Mouse (Mus musculus) kidney, adult 8-10 months (tissue): ENCODE results near the gene Fgfr2.
"Not testable (repeated sequence)": the region's sequence is repeated elsewhere in the genome, so short reads cannot be mapped to it uniquely, and the experiment has no call there.

Experiments used
- DNase-seq, 2 experiments: peaks; one replicate each; pipeline ENCODE4 v3.0.0; 2022

Gene Fgfr2

DNA sequence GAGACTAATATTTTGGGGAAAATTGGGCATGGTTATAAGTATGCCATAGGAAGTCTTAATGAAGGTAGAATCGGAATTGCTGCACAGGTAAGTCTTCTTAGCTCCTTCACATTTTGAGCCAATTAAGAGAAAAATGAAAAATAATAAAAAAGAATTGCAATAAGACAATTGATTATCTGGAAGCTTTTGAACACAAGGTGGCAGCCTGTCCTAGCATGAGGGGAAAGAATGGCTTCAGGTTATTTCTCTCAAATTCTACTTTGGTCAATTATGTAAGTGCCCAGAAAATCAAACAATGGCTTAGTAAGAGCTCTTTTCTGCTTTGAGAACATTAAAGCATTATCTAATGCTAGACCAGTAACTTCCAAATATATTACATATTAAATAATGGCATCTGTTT is 1688.9 kb downstream of the Fgfr2 start:
- no peak for DNase-seq

DNA sequence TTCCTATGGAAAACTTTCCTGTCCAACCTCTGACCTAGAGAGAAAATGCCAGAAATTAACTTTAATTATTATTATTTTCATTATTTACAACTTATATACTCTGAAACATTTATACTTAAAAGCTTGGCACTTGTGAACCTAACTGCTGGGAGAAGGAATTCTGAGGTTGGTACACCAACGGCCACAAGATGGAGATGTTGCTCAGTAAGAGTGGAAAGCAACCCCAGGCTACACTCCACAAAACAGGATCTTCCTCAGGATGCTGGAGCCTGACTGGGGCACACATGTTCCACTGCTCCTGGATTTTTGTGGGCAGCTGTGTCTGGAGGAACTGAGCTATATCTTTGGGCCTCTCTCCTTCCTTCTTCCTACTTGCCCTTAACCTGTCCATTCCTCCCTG is 1690.9 kb downstream of the Fgfr2 start:
- DNase-seq = peak in 1 of 2 experiments; percentile 29

DNA sequence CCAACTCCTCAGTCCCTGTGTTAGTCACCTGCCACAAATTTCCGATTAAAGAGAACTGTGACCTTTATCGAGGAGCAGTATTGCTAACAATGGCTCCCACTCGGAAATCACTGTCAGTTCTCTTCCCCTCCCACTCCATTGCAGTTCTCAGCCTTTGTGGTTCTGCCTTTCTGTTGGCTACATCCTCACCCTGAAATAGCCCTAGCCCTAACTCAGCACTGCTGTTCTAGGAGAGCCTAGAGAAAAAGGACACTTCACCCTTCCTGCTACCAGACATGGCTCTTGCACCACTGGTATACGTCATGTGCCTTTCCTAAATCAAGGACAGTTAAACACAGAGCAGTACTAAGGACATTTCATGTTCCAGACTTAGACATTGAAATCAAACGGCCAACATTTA is 1695.8 kb downstream of the Fgfr2 start:
- no peak for DNase-seq

DNA sequence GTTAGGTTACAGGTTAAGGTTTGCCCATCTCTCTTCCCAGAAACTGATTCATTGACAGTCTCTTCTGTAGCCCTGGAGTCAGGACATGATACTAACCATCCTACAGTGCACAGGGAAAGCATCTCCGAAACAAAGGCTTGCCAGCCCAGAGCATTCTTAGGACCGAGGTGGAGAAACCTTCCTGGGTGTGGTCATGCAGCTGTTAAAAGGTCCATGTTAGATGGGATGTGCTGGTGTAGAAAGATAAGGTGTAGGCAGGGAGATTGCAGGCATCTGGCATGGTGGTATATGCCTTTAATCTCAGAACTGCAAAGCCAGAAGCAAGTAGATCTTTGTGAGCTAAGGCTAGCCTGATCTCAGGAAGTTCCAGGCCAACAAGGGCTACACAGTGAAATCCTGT is 1698.2 kb downstream of the Fgfr2 start:
- DNase-seq = no peak

DNA sequence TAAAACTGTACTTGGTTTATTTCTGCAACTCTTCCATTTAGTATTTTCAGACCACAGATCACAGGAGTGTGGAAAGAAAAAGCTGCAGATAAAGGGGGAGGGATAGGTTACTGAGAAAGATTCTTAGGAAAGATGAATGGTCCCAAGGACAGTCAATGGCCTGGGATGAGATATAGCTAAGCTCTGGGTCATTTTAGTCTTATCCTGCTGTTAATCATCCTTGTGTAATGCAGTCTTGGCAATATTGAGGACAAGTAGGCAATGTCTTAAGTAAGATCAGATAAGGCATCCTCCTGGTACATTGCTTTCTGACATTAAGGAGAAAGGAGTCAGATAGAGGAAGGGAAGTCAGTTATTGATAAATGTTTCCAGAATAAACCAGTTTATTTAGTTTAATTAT is 1705.5 kb downstream of the Fgfr2 start:
- no peak for DNase-seq

DNA sequence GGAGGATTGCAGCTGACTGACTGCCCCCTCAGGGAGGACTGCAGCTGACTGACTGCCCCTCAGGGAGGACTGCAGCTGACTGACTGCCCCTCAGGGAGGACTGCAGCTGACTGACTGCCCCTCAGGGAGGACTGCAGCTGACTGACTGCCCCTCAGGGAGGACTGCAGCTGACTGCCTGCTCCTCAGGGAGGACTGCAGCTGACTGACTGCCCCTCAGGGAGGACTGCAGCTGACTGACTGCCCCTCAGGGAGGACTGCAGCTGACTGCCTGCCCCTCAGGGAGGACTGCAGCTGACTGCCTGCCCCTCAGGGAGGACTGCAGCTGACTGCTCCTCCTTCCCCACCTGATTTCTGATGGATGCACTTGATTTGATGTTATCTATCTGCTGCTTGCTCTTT is 1706.4 kb downstream of the Fgfr2 start:
- DNase-seq = not testable (repeated sequence)

DNA sequence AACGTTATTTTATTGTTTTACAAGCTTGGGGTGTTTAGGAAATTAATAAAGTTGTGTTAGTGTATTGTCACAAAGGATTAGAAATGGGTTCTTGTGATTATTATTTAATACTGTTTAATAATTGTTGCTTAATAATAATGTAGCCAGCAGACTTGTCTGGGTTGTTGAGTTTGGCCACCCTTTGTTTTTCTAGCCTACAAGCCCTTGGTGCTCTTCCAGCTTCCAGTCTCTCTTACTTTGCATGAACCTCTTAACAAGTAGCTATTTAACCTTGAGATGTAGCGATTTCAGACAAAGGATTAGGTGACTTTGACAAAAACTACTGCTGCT is 1711.2 kb downstream of the Fgfr2 start:
- no peak for DNase-seq

DNA sequence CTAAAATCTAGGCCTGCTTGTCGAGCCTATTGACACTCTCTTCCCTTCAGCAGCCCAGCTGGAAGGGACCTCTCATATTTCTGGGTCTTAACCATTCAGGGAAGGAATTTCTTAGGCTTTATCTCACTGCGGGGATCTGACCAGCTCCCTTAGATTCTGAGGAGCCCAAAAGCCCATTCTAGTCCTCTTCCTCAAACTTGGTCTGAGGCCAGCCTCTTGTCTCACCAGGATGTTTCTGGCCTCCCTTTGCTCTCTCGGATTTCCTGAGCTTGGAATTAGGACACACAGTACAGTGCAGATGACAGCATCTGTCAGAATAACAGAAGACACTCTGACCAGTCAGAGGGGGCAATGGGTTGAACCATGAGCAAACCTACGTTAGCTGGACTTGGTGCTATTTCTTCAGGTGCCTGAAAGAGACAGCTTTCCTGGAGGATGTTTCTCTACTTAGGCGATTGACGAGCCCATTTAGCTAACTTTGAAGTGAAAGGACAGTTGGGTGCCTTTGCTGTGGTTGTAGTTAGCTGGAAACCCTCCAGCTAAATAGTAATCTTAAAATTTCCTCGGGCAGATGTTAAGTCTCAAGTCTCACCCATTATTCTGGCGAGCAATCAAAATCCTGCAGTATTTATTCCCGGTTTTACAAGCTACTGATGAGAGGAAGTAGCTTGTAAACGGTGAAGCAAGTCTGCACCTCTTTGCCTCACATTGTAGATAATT is 1711.8 kb downstream of the Fgfr2 start:
- DNase-seq = peak in 1 of 2 experiments; percentile 37

DNA sequence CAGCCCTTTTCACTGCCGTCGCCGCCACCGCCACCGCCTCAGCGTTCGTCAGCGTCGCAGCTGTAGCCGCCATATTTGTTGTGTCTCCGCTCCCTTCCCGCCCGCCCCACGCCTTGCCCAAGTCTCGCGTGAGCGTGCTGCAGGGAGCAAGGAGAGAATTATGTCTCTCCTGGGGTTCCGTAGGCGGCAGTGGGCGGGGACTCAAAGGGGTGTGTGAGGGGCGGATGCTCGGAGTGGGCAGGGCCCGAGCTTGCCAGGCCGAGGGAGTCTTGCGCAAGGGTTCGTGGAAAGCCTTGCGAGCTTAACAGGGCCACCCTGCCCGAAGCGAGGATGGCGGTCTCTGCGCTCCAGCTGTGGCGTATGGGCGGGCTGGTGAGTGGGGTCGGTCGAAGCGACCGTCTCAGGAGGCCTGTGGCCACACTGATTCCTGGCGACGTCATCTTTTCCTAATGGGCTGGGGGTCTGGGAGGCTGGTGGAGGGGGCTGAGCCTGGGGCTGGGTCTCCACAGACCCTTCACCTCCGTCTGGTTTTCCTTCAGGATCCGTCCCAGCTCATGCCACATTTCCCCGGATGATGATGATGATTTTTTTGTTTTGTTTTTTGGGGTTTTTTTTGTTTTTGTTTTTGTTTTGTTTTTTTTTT is 1712.6 kb downstream of the Fgfr2 start, which contains the start of the genes Ikzf5 and Acadsb:
Ikzf5 (minus strand) TSS at position 106 of the 643 bp plus-strand sequence.
Acadsb (plus strand) TSS at position 186 of the 643 bp plus-strand sequence.
- peak; percentile 99 to 100 for DNase-seq

DNA sequence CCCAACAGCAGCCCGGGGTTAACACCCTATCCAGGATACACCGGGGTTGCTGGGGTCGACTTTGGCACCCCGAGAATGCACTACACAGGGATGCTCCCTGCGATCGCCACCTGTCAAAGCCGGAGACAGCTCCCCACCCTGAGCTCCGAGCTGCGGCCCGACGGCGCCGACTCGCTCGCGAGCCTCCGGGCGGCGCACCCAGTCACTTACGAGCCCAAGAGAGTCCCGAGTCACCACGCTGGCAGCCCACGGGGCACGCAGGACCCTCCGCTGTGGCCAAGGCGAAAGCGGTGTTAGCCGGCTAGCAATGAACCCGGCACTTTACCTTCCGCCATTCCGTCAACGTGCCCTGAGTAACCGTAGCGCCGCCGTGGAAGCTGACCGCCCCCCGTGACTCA is 1713.2 kb downstream of the Fgfr2 start:
- no peak for DNase-seq

DNA sequence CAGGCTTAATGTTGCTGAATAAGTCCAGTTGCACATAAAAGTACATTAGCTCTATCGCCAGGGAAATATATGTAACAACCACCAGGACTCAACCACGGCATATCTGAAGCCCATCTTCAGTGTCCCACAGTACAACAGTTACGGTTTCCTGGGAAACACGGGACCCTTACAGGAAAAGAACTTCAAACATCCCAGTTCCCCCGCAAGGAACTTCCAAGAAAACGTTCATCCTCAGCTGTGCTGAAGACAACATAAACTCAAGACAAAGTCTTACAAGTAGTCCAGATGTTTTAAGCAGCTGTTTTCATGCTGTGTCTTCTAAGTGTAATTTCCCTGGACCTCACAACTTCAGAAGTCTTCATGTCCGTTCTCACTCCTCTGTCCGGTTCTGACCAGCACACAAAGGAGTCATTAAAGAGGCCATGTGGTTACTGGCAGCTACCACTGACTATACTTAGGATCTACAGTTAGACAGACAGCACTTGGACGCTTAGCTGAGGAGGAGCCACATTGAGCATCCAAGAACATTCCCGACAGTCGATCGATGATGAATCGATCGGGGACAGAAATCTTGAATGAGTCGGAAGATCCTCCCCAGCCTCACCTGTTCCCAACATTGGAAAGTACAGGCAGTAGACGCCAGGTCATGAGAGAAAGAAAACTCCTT is 1713.7 kb downstream of the Fgfr2 start:
- DNase-seq = peak in 1 of 2 experiments; percentile 15

DNA sequence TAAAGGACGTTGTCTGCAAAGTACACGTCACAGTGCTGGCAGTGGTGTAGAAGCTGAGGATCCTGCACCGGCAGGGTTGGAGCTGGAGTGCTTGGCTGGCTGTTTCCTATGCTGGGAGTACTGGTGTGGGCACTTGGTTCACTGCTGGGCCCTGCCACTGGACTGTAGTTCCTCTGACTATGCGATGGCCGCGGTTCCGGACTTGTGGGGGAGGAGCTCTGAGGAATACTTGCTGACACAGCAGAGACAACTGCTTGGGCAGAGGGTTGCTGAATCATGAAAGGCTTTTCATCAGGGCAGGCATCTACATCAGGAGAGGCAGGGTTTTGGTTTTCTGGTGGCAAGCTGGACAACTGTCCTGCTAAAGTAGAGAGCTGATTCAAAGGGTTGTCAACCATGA is 1731.4 kb downstream of the Fgfr2 start:
- DNase-seq = not testable (repeated sequence)

DNA sequence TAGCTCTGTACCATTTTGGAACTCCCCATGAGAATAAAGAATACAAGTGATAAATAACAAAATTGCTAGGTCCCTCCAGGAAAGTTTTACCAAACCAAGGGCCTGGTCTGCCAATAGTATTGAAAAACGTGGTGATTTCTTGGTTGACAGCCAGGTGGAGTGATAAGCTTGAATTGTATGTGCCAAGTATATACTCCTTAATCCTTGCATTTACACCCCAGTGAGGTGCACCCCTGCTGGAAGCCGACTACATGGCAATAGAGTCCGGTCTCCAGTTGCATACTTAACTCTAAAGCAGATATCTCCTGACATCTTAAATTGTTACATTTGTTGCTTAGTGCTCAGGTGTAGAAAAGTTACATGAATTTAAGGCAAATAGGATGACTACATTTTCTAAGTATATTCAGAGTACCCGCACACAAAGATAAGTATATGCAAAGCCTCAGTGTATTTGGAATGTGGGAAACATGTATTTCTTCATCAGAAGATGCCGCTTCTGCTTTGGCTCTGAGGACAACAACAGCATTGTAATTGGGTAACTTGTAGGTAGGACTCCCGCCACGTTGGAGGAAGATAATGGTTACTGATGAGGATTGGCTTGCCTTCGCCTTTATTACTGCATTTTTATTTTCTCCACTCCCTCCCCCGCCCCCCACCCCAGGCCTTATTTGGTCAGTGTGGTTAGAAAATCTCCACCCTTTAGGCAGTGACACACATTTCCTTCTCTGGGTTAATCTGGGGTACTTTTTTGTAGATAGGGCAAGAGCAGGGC is 1751.1 kb downstream of the Fgfr2 start:
- DNase-seq = no peak

DNA sequence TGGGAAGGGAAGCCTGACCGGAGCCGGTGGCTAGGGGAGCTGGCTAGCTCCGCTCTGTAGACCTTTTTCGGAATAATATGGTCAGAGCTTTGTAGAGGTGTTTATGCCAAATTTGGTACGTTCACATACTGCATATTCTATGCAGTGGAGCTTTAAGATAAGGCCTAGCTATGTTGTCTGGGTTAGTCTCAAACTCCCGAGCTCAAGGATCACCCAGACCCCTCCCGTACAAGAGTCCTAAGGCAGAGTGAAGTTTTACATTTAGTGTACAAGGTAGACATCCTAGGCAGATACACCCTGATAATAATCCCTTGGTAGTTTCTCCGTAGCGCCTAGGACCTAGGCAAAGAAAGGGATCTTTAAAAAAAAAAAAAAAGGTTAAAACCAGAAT is 1751.7 kb downstream of the Fgfr2 start:
- DNase-seq = no peak

DNA sequence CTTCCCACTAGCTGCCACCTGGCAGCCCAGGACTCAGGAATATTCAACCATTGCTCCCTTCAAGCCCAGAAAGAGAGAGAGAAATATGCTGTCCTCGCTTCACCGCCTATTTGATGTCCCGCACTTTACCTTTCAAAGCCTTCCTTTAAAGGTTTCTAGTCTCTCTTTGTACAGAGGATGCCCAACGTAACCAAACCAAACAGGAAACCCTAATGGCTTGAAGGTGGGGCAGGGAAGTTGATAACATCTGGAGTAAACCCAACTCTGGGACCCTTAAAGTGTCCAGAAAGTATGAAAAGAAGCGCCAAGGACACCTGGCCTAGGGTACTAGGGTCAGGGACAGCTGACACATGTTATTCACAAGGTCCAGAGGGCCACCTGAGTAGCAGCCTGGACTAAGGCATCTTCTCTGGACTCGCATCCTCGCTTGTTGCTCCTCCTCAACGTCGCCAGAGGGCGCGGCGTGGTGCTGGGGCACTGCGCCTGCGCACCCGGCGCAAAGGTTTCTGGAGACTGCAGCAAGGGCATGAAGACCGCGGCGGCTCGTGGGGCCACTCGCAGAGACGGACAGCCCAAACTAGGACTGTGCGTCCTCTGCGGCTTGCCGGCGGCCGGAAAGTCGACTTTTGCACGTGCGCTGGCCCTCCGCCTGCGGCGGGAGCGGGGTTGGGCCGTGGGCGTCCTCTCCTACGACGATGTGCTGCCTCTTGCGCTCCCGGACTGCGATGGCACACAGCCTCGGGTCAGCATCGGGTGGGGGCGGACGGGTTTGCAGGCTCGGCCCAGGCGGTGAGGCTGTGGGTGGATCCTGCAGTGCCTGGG is 1752.3 kb downstream of the Fgfr2 start, which contains the start of gene Pstk:
Pstk (plus strand) TSS at position 494 of the 822 bp plus-strand sequence.
- peak; percentile 87 to 88 for DNase-seq

DNA sequence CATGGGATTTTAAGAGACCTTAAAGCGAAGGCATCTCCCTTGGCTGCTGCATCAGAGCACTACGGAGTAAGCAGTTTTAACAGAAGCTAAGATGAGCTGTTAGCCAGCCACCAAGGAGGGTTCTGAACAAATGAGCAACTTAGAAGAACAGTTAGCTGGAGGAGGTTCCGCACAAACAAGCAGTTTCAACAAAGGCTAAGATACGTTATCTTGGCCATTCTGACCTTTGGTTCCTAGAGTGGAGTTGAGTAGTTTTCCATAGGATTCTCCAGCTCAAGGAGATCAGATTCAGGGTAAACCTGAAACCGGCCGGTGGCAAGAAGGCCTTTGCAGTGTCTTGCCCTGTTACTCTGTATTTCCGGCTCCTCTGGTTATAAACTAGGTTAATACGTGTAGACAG is 1759.0 kb downstream of the Fgfr2 start:
- no peak for DNase-seq

DNA sequence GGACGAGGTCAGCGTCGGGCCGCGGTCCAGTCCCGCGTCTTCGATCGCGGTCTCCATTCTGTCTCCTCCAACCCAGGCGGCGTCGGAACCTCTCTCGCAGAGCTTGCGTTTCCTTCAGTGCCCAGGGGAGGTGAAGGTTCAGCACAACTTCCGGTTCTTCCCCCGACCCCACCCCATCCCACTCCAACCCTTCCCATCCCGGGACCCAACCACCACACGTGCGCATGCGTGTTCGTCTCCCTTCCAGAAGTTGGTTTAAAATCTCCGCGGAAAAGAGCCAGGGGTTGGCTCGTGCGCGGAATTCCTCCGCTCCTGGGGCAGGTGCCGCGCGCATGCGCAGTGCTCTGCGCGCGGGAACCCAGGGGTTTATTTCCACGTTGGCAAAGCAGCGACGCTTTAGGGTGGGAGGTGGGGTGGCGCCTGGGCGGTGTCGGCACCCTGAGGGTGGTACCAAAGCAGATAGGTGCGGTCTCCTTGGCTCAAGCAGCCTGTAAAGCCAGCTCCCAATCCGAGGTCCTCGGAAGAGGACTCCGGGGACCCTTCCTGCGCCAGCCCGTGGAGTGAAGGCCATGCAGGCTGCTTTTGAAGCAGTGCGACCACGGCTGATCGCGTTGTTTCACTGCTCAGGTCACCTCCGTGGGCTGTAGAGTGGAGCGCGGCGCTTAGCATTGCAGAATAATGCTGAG is 1760.4 kb downstream of the Fgfr2 start, which contains the start of gene 2310057M21Rik:
2310057M21Rik (minus strand) TSS at position 145 of the 686 bp plus-strand sequence.
- DNase-seq = peak; percentile 95 to 97

DNA sequence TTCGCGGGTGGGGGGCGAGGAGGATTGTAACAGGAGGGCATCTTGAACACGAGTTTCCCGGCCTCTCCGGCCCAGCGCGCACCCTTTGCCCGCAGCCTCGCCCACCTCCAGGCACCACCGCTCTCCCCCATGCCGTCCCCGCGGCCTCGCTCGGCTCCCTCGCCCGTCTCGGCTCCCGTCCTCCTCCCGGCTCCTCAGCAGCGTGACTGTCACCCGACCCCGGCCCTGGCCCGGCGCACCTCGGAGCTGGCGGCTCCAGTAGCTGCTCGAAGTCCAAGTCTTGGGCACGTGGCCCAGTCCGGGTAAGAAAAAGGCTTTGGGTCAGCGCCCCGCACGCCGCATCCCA is 1760.9 kb downstream of the Fgfr2 start:
- no peak for DNase-seq

DNA sequence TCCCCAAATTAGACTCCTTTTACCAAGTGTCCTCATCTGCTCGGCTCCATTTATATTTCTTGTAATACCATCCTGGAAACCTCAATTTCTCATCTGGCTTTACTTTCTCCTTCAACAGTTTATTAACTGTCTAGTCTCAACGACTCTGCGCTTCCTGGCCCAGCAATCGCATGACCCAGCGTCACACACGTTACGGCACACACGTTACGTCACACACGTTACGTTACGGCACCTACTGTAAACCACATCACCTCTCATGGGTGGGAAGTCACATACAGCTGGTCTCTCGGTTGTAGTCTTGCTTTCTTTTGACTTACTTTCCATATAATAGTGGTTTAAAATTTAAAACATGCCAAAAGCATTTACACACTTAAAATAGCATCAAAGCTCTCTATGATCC is 1767.0 kb downstream of the Fgfr2 start:
- DNase-seq = no peak

DNA sequence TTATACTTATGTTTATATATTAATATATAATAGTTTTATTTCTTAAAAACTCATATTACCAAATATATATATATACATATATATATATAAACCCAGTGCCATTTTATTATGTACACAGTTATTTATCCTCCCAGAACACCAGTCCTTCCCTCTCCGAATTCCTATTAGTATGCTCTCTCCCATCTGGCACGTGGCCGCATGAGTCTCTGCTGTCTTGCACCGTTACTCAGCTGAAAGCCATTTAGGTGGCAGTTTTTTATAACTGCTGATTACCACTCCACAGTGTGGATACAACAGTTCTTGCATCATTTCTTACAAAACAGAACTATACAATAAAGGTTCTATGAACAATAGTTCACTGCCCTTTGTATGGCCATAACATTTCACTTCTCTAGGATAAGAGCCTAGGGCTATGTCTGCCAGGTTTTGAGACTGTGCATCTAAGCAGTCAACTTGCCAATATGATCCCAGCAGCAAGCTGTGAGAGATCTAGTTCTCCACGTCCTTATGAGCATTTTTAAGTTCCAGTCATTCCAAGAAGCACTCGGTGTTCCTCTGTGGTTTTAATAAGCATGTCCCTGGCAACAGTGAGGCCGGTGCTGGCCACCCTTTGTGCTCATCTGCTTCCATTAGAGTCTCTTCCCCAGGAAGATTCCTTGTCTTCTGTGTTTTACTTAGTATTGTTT is 1777.2 kb downstream of the Fgfr2 start:
- DNase-seq = no peak

DNA sequence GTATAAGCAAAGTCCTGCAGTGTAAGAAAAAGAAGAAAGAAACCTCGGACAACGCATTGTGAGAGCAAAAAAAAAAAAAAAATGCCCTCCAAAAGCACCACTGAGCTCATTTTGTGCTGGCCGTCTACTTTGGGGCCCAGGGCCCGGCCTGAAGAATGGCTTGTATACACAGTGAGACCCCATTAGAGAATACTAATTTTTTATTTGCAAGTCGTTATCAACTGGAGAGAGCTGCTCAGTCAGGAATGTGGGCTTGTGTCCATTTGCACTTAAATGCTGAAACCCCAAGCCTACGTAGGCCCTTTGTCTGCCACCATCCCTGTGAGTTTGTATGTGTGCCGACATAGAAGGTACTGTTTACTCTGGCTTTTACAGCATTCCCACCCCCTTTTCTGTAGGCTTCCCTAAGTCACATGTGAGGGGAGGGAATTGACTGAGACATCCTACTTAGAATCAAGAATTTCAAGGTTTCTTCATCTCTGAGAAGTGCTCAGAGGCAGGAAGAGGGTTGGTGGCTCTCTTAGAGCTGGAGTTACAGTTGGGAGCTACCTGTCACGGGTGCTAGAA is 1785.6 kb downstream of the Fgfr2 start:
- no peak for DNase-seq
